Mouse (Mus musculus): ENCODE measurements around the gene Phgr1.
A peak's percentile ranks its signal among the peaks of the same experiment; 100 is the strongest.

Phgr1 gene

DNA sequence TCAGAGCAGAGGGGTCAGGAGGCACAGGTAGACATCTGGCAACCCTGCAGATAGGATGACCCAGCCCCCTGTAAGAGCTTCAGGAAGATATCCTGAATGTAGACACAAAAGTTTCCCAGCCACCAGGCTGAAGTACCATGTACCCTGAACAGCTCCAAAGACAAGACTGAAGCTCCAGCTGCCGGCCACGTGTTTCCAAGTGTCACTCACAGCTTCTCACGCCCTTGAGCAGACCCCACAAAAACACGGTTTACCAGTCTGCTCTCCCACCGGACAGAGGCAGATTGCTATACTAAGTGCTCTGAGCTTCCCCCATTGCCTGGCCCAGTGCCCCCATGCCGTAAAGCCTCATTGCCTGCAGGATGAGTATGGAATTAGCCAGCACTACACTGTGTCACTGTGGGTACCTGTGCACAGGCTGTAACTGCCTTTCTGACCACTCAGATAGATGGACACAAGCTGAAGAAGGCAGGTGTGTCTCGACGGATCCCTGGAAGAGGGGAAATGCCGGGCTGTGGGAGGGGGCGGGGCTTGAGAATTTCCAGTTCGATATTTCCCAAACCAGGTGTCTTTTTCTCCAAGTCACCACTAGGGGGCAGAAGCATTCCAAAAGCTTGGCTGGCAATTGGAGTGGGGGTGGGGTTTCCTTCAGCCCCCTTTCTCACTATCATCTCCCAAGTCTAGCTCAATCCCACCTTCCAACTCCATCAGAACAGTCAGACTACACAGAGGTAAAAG is 8.3 kb upstream of the Phgr1 start:
- TF ChIP-seq NANOG (IDR thresholded peaks at IDR 0.05; ENCODE audit: borderline replicate concordance, low read length) (no peak), CTCF (conservative IDR thresholded peaks at IDR 0.05; ENCODE audit: low read length) (peak; percentile 52), POU5F1 (IDR thresholded peaks at IDR 0.05; ENCODE audit: borderline replicate concordance, low read length) (no peak)
- H3K4me1 ChIP-seq (replicated peaks; ENCODE audit: low read depth, low read length) = peaks cover 51% of the 10 kb centered on the region
- no peaks in the 10 kb centered on the region for H3K36me3 ChIP-seq (ENCODE audit: insufficient read depth, low read length)
- peaks cover 66% of the 10 kb centered on the region for H3K27me3 ChIP-seq (ENCODE audit: insufficient read depth, low read length)
- H3K9me3 ChIP-seq (ENCODE audit: low read length) = no peaks in the 10 kb centered on the region
- H3K4me3 ChIP-seq (replicated peaks; ENCODE audit: low read length) = no peak overlapping the region

DNA sequence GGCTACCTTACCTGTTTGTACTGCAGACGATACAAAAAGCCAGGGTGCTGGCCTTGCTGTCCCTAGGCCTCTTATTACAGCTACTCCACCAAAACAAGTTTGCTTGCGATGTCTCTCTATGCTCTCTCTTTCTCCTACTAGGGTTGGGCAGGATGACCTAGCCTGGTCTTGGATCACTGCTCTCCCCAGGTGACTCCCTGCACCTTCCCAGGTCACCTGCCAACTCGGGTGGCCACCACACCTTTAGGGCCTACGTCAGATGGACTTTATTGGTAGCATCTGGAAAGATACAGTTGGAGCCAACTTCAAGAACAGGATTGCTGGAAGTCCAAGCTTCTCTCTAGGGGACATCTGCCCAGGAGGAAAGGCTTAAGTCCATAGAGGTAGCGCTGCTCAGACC is 7.7 kb upstream of the Phgr1 start:
- no peaks in the 10 kb centered on the region for H3K36me3 ChIP-seq (ENCODE audit: insufficient read depth, low read length)
- H3K27me3 ChIP-seq (ENCODE audit: insufficient read depth, low read length) = peaks cover 60% of the 10 kb centered on the region
- TF ChIP-seq POU5F1 (IDR thresholded peaks at IDR 0.05; ENCODE audit: borderline replicate concordance, low read length) (no peak), NANOG (IDR thresholded peaks at IDR 0.05; ENCODE audit: borderline replicate concordance, low read length) (no peak), CTCF (conservative IDR thresholded peaks at IDR 0.05; ENCODE audit: low read length) (no peak)
- no peaks in the 10 kb centered on the region for H3K9me3 ChIP-seq (ENCODE audit: low read length)
- peaks cover 46% of the 10 kb centered on the region for H3K4me1 ChIP-seq (replicated peaks; ENCODE audit: low read depth, low read length)
- no peak overlapping the region for H3K4me3 ChIP-seq (replicated peaks; ENCODE audit: low read length)

DNA sequence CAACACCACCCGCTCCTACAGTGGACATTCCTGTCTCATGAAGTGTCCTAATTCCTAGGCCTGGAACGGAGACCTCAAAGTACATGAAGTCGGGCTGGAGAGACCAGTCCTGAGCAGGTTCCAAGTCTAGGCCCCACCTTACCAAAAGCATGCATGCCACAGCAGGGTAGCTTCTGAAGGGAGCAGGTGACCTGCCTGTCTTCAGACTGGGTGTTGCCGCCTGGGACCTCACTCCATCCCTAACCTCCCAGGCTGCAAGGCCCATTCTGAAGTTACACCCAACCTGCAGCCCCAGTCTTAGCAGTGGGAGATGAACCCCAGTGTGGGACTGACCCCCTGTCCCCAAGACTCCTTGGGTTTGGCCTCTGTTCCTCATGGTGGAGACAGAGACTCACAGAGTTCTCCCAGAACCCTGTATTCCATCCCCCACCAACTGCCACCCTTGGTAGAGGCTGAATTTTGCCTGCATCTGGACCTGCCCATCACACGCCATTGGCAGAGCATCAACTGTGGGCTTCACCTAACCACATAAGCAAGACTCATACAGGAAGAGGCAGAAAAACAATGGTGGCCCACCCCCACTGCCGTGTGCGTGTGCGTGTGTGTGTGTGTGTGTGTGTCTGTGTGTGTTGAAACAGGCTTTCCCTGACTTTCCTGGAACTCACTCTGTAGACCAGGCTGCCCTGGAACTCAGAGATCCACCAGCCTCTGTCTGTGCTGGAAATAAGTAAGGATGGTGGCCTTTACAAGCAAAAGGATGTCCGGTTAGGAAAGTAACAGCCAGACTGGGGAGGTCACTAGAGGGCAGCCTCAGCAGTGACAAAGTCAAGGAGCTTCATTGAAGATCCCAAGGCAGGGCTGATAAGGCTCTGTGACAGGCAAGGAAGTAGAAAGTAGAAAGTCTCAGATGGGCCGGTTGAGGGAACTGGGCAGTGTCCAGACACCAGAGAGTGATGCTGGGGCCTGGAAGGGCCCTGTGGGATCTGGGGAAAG is 6.2 kb upstream of the Phgr1 start:
- no peaks in the 10 kb centered on the region for H3K36me3 ChIP-seq (ENCODE audit: insufficient read depth, low read length)

DNA sequence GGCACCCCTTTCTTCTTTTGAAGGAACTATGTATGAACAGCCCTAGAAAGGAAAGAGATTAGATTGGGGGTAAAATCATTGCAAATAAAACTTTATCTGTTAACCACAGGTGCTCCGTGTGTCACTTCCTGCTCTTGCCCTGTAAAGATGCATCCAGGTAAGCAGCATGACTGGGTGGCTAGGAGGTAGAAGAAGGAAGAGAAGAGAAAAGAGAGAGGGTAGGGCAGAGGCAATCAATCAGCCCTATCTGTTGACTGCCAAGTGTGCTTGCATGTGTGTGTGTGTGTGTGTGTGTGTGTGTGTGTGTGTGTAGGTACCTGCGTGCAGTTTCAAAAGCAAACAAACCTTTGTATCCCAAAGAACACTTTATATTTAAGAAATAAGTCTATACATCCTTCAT is 2.0 kb downstream of the Phgr1 start:
- Histone ChIP-seq H3K4me3 (replicated peaks; ENCODE audit: low read length) (no peak overlapping the region), H3K9me3 (ENCODE audit: low read length) (no peaks in the 10 kb centered on the region), H3K36me3 (ENCODE audit: insufficient read depth, low read length) (no peaks in the 10 kb centered on the region), H3K27me3 (ENCODE audit: insufficient read depth, low read length) (peaks cover 45% of the 10 kb centered on the region), H3K4me1 (replicated peaks; ENCODE audit: low read depth, low read length) (peaks cover 12% of the 10 kb centered on the region)
- TF ChIP-seq POU5F1 (IDR thresholded peaks at IDR 0.05; ENCODE audit: borderline replicate concordance, low read length) (no peak), NANOG (IDR thresholded peaks at IDR 0.05; ENCODE audit: borderline replicate concordance, low read length) (no peak), CTCF (conservative IDR thresholded peaks at IDR 0.05; ENCODE audit: low read length) (no peak)

More for the DNA sequence above, 6.2 kb upstream of the Phgr1 start:
- Histone ChIP-seq H3K4me1 (replicated peaks; ENCODE audit: low read depth, low read length) (peaks cover 41% of the 10 kb centered on the region), H3K27me3 (ENCODE audit: insufficient read depth, low read length) (peaks cover 47% of the 10 kb centered on the region), H3K9me3 (ENCODE audit: low read length) (no peaks in the 10 kb centered on the region), H3K4me3 (replicated peaks; ENCODE audit: low read length) (no peak overlapping the region)
- TF ChIP-seq POU5F1 (IDR thresholded peaks at IDR 0.05; ENCODE audit: borderline replicate concordance, low read length) = no peak
- TF ChIP-seq CTCF (conservative IDR thresholded peaks at IDR 0.05; ENCODE audit: low read length) = no peak
- TF ChIP-seq NANOG (IDR thresholded peaks at IDR 0.05; ENCODE audit: borderline replicate concordance, low read length) = no peak

DNA sequence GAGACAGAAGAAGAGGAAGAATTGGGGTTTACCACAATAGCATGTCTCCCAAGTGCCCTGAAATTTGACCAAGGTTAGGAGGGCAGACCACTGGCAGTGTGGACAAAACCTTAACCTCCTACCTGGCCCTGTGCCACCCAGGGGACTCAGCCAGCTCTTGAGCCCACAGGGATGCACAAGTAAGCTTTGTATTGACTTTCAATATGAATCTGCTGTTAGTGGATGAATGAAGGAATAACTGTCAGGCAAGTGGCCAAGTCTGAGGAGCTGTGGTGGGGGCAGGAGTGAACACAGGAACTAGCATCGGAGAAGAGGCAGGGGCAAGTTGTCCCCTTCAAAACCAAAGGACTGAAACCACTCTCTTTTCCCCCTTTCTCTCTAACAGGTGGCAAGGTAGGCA is 2.8 kb downstream of the Phgr1 start:
- peaks cover 53% of the 10 kb centered on the region for H3K27me3 ChIP-seq (ENCODE audit: insufficient read depth, low read length)
- H3K36me3 ChIP-seq (ENCODE audit: insufficient read depth, low read length) = no peaks in the 10 kb centered on the region
- H3K4me1 ChIP-seq (replicated peaks; ENCODE audit: low read depth, low read length) = peaks cover 20% of the 10 kb centered on the region
- no peak overlapping the region for H3K4me3 ChIP-seq (replicated peaks; ENCODE audit: low read length)
- no peaks in the 10 kb centered on the region for H3K9me3 ChIP-seq (ENCODE audit: low read length)
- TF ChIP-seq CTCF (conservative IDR thresholded peaks at IDR 0.05; ENCODE audit: low read length) (no peak), POU5F1 (IDR thresholded peaks at IDR 0.05; ENCODE audit: borderline replicate concordance, low read length) (no peak), NANOG (IDR thresholded peaks at IDR 0.05; ENCODE audit: borderline replicate concordance, low read length) (no peak)

DNA sequence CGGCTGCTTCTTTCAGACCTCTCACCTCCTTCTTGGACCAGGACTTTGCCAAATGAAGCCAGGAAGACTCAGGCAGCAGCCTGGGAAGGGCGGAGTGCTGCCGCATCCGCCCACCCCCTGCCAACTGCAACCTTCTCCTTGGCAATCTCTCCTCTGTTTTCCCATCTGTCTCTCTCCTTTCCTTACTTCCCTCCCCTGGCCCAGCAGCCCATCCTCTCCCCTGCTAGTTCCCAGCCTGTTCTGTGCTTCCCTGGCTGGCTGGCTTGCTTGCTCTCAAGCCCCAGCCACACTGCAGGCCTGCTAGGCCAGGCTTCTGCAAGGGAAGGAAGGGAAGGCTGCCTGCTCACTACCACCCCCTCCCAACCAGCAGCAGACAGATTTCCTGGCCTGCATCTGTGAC is 3.3 kb downstream of the Phgr1 start:
- Histone ChIP-seq H3K36me3 (ENCODE audit: insufficient read depth, low read length) (no peaks in the 10 kb centered on the region), H3K4me1 (replicated peaks; ENCODE audit: low read depth, low read length) (peaks cover 21% of the 10 kb centered on the region), H3K4me3 (replicated peaks; ENCODE audit: low read length) (no peak overlapping the region), H3K27me3 (ENCODE audit: insufficient read depth, low read length) (peaks cover 57% of the 10 kb centered on the region), H3K9me3 (ENCODE audit: low read length) (no peaks in the 10 kb centered on the region)
- TF ChIP-seq NANOG (IDR thresholded peaks at IDR 0.05; ENCODE audit: borderline replicate concordance, low read length) (no peak), CTCF (conservative IDR thresholded peaks at IDR 0.05; ENCODE audit: low read length) (no peak), POU5F1 (IDR thresholded peaks at IDR 0.05; ENCODE audit: borderline replicate concordance, low read length) (no peak)

DNA sequence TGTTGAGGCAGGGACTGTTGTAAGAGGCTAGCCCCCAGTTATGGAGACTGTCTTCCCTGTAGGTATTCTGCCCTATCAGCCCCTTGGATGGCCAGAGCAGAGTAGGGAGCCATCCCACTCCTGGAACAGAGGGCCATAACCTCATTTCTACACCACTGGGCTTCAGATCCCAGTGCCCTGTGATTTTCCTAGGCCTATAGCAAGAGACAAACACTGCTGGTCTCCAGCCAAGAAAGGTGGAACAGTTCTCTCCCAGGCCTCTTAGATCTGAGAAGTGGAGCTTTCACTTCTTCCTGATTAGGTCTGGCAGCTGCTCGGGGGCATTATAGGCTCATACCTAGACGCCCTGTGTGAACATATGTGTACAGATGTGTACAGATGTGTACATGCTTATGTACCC is 3.7 kb downstream of the Phgr1 start:
- H3K36me3 ChIP-seq (ENCODE audit: insufficient read depth, low read length) = no peaks in the 10 kb centered on the region
- TF ChIP-seq POU5F1 (IDR thresholded peaks at IDR 0.05; ENCODE audit: borderline replicate concordance, low read length) (no peak), CTCF (conservative IDR thresholded peaks at IDR 0.05; ENCODE audit: low read length) (no peak)
- no peaks in the 10 kb centered on the region for H3K9me3 ChIP-seq (ENCODE audit: low read length)
- H3K27me3 ChIP-seq (ENCODE audit: insufficient read depth, low read length) = peaks cover 62% of the 10 kb centered on the region
- no peak overlapping the region for H3K4me3 ChIP-seq (replicated peaks; ENCODE audit: low read length)
- peaks cover 21% of the 10 kb centered on the region for H3K4me1 ChIP-seq (replicated peaks; ENCODE audit: low read depth, low read length)

DNA sequence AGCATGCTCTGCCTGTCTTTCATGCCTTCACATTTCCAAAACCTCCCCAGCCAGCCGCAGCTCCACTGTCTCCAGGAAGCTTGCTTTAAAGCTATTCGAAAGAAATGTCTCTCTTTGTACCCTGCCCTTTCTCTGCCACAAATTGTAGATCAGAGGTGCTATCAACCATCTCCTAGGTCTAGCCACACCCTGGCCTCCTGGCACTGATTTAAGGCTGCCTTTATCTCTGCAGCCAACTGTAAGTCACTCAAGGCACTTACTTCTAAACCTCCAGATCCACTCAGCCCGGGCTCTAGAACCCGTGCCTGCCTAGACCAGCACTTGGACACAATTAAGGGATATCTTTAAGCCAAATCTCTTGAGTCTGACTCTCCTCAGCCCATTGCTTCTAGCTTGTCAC is 5.8 kb downstream of the Phgr1 start:
- no peaks in the 10 kb centered on the region for H3K9me3 ChIP-seq (ENCODE audit: low read length)
- TF ChIP-seq POU5F1 (IDR thresholded peaks at IDR 0.05; ENCODE audit: borderline replicate concordance, low read length) (no peak), NANOG (IDR thresholded peaks at IDR 0.05; ENCODE audit: borderline replicate concordance, low read length) (no peak), CTCF (conservative IDR thresholded peaks at IDR 0.05; ENCODE audit: low read length) (no peak)
- H3K27me3 ChIP-seq (ENCODE audit: insufficient read depth, low read length) = peaks cover 65% of the 10 kb centered on the region

More for the DNA sequence above, 5.8 kb downstream of the Phgr1 start:
- Histone ChIP-seq H3K4me1 (replicated peaks; ENCODE audit: low read depth, low read length) (peaks cover 21% of the 10 kb centered on the region), H3K4me3 (replicated peaks; ENCODE audit: low read length) (no peak overlapping the region), H3K36me3 (ENCODE audit: insufficient read depth, low read length) (no peaks in the 10 kb centered on the region)
